Mouse (Mus musculus): Measurements from ENCODE around the gene Gm3045. TPM values are rescaled to one million over a fixed set of nuclear protein-coding genes. Genes with fewer than 3 reads are reported as not detected.

Gene Gm3045
- polyA plus RNA-seq, 1 experiment from 2014 or later, result not detected

DNA sequence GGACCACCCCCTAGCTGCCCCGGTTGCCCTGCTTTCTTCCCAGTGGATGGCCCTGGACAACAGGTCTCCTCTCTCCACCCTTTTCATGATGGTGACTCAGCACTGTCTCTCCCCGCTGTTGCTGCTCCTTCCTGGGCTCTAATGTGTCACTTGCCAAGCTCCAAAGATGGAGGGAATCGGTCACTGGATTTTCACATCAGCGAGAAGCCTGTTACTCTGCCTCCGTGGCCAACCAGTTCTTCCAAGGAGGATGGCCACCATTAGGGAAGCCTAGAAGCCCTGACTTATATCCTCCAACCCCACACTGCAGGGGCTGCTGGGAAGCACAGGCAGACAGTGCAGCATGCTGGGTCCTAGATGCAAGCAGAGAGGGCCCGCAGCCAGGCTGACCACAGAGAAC is 44.8 kb downstream of the Gm3045 start:
- Histone ChIP-seq H3K27ac (replicated peaks) (no peak overlapping the region), H3K36me3 (no peaks in the 10 kb centered on the region), H3K9ac (no peak overlapping the region), H3K4me1 (no peaks in the 10 kb centered on the region), H3K9me3 (no peaks in the 10 kb centered on the region), H3K27me3 (replicated peaks) (peaks cover 19% of the 10 kb centered on the region), H3K4me2 (no peak overlapping the region), H3K4me3 (no peak overlapping the region)
- no peak for ATAC-seq (ENCODE audit: extremely low read depth, insufficient number of reproducible peaks, low FRiP score, low TSS enrichment)
- WGBS, result 84% methylated on average over 6 of the region's 6 CpGs

DNA sequence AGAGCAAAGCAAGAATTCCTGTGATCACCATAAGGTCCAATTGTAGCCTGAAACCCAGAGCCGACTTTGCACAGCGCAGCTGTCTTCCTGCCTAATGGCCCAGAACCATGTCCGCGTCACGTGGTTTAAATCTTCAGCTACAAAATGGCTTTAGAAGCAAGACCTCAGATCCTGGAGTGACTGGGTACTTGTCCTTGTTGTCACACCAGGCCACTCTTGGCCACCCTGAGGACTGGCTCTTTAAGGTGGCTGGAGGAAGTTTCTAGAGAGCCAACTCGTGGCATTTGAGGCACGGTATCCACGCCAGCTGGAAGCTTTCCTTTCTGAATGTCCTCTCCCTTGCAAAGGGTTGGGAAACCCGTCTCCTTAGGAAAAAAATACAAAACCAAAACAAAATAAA is 45.6 kb downstream of the Gm3045 start:
- H3K4me2 ChIP-seq, result no peak overlapping the region
- no peaks in the 10 kb centered on the region for H3K36me3 ChIP-seq
- no peaks in the 10 kb centered on the region for H3K4me1 ChIP-seq
- 76% methylated on average over 9 of the region's 9 CpGs for WGBS
- peaks cover 19% of the 10 kb centered on the region for H3K27me3 ChIP-seq (replicated peaks)
- no peaks in the 10 kb centered on the region for H3K9me3 ChIP-seq
- no peak overlapping the region for H3K9ac ChIP-seq
- H3K27ac ChIP-seq (replicated peaks), result no peak overlapping the region
- H3K4me3 ChIP-seq, result no peak overlapping the region
- ATAC-seq (ENCODE audit: extremely low read depth, insufficient number of reproducible peaks, low FRiP score, low TSS enrichment), result no peak

GRCm38 (mm10) chr13:56472661-56473060 is 46.3 kb downstream of the Gm3045 start:
- no peak for ATAC-seq (ENCODE audit: extremely low read depth, insufficient number of reproducible peaks, low FRiP score, low TSS enrichment)
- H3K4me2 ChIP-seq, result no peak overlapping the region

DNA sequence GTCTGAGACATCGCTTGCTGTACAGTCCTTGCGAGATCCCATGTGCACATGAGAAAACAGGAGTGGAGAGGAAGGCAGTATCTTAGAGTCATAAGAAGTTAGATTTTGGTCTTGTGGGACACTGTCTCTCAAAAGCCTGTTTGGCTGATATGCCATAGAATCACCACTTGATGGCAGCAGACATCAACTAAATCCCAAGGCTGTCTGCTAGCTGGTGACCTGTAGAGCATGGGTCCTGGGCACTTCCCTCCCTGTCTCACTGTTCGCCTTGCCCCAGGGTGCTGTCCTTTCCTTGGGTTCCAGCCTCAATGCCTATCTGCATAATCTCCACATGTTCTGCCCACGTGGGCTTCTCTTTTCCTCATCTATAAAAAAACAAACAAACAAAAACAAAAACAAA is 49.0 kb downstream of the Gm3045 start:
- 24% methylated on average over 4 of the region's 4 CpGs for WGBS
- Histone ChIP-seq H3K9ac (no peak overlapping the region), H3K27me3 (replicated peaks) (peaks cover 19% of the 10 kb centered on the region), H3K27ac (replicated peaks) (no peak overlapping the region), H3K9me3 (no peaks in the 10 kb centered on the region), H3K36me3 (no peaks in the 10 kb centered on the region), H3K4me2 (no peak overlapping the region), H3K4me1 (peaks cover 11% of the 10 kb centered on the region), H3K4me3 (no peak overlapping the region)
- ATAC-seq (ENCODE audit: extremely low read depth, insufficient number of reproducible peaks, low FRiP score, low TSS enrichment), result no peak

More at GRCm38 (mm10) chr13:56472661-56473060, 46.3 kb downstream of the Gm3045 start:
- no peak overlapping the region for H3K4me3 ChIP-seq
- peaks cover 7% of the 10 kb centered on the region for H3K4me1 ChIP-seq
- no peaks in the 10 kb centered on the region for H3K9me3 ChIP-seq
- H3K9ac ChIP-seq, result no peak overlapping the region
- no peak overlapping the region for H3K27ac ChIP-seq (replicated peaks)
- no peaks in the 10 kb centered on the region for H3K36me3 ChIP-seq
- peaks cover 19% of the 10 kb centered on the region for H3K27me3 ChIP-seq (replicated peaks)
- 80% methylated on average over 9 of the region's 9 CpGs for WGBS

- Histone ChIP-seq H3K4me2 (no peak overlapping the region), H3K9ac (no peak overlapping the region), H3K27me3 (replicated peaks) (peaks cover 19% of the 10 kb centered on the region; the same call in 1 of the 2 replicates), H3K4me1 (peaks cover 11% of the 10 kb centered on the region), H3K9me3 (no peaks in the 10 kb centered on the region), H3K36me3 (no peaks in the 10 kb centered on the region), H3K4me3 (no peak overlapping the region), H3K27ac (replicated peaks) (no peak overlapping the region)
- no peak for ATAC-seq (ENCODE audit: extremely low read depth, insufficient number of reproducible peaks, low FRiP score, low TSS enrichment)
- 61% methylated on average over 5 of the region's 5 CpGs for WGBS
Measured at GRCm38 (mm10) chr13:56476790-56477189, 50.4 kb downstream of the Gm3045 start.

GRCm38 (mm10) chr13:56477271-56477670 is 50.9 kb downstream of the Gm3045 start:
- no peak overlapping the region for H3K4me2 ChIP-seq
- no peak for ATAC-seq (ENCODE audit: extremely low read depth, insufficient number of reproducible peaks, low FRiP score, low TSS enrichment)
- H3K4me1 ChIP-seq, result peaks cover 11% of the 10 kb centered on the region
- H3K27ac ChIP-seq (replicated peaks), result no peak overlapping the region
- peaks cover 19% of the 10 kb centered on the region; the same call in 1 of the 2 replicates for H3K27me3 ChIP-seq (replicated peaks)
- no peak overlapping the region for H3K4me3 ChIP-seq
- H3K9me3 ChIP-seq, result no peaks in the 10 kb centered on the region
- 18% methylated on average over 6 of the region's 6 CpGs for WGBS
- H3K36me3 ChIP-seq, result no peaks in the 10 kb centered on the region
- H3K9ac ChIP-seq, result no peak overlapping the region

DNA sequence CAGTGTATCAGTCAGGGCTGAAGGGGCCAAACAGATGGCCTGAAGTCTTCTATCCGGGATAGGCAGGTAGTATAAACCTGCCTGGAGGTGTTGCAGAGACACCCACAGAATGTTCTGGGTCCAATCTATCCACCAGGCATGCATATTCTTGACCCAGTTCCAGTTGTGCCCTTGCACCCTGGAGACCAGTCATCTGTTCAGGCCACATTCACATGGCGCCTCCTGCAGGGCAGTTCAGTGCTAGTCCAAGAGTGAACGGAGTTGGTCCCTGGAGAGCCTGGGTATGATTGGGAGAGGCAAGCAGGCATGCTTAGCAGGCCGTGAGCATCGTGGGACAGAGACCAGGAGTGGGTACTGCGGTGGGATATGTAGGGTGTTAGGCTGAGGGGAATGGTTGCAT is 51.6 kb downstream of the Gm3045 start:
- H3K27me3 ChIP-seq (replicated peaks), result peaks cover 16% of the 10 kb centered on the region; the same call in 1 of the 2 replicates
- WGBS, result 73% methylated on average over 6 of the region's 6 CpGs
- no peak for ATAC-seq (ENCODE audit: extremely low read depth, insufficient number of reproducible peaks, low FRiP score, low TSS enrichment)
- H3K9ac ChIP-seq, result no peak overlapping the region
- no peaks in the 10 kb centered on the region for H3K9me3 ChIP-seq
- H3K27ac ChIP-seq (replicated peaks), result no peak overlapping the region
- no peak overlapping the region for H3K4me2 ChIP-seq
- H3K36me3 ChIP-seq, result no peaks in the 10 kb centered on the region
- H3K4me1 ChIP-seq, result peaks cover 11% of the 10 kb centered on the region
- H3K4me3 ChIP-seq, result no peak overlapping the region

- Histone ChIP-seq H3K9ac (no peak within 1 kb of the TSS), H3K4me3 (no peak within 1 kb of the TSS), H3K27ac (replicated peaks) (no peak within 1 kb of the TSS), H3K27me3 (replicated peaks) (no peaks in the 10 kb centered on the region), H3K9me3 (no peaks in the 10 kb centered on the region), H3K36me3 (no peaks in the 10 kb centered on the region), H3K4me2 (no peak within 1 kb of the TSS), H3K4me1 (peaks cover 9% of the 10 kb centered on the region)
- ATAC-seq (ENCODE audit: extremely low read depth, insufficient number of reproducible peaks, low FRiP score, low TSS enrichment), result no peak
- WGBS, result 57% methylated on average over 3 of the region's 3 CpGs
Measured at GRCm38 (mm10) chr13:56482146-56482545, 55.8 kb downstream of the Gm3045 start, which contains the start of gene Il9. Il9 (minus strand) TSS chr13:56482246.

Other genes with a start within 250 kb of the Gm3045 start
- gene Tifab, start 247.7 kb upstream of the Gm3045 start, polyA plus RNA-seq (2015; fragmentation: Nextera tagmentation; extraction: Ambion mirVana), result 1.1 and 1.7 TPM in 2 replicates
- not detected in 2 replicates for gene Neurog1, start 174.4 kb upstream of the Gm3045 start, polyA plus RNA-seq (2015; fragmentation: Nextera tagmentation; extraction: Ambion mirVana)
- gene Cxcl14, start 130.0 kb upstream of the Gm3045 start, polyA plus RNA-seq (2015; fragmentation: Nextera tagmentation; extraction: Ambion mirVana), result 1.1 and 1.9 TPM in 2 replicates
- gene Slc25a48, start 11.8 kb downstream of the Gm3045 start, polyA plus RNA-seq (2015; fragmentation: Nextera tagmentation; extraction: Ambion mirVana), result 0.05 TPM in 1 of 2 replicates, not detected in the other
- gene Il9, start 55.7 kb downstream of the Gm3045 start, polyA plus RNA-seq (2015; fragmentation: Nextera tagmentation; extraction: Ambion mirVana), result not detected in 2 replicates
- gene Fbxl21, start 95.9 kb downstream of the Gm3045 start, polyA plus RNA-seq (2015; fragmentation: Nextera tagmentation; extraction: Ambion mirVana), result 1.1 and 1.6 TPM in 2 replicates
- 0.19 and 3.0 TPM in 2 replicates for gene Lect2, start 121.9 kb downstream of the Gm3045 start, polyA plus RNA-seq (2015; fragmentation: Nextera tagmentation; extraction: Ambion mirVana)
- gene Tgfbi, start 182.9 kb downstream of the Gm3045 start, polyA plus RNA-seq (2015; fragmentation: Nextera tagmentation; extraction: Ambion mirVana), result 59.4 and 64.5 TPM in 2 replicates